Comparison of ENCODE assay signal across 8 mouse cellular contexts in the genomic region with DNA sequence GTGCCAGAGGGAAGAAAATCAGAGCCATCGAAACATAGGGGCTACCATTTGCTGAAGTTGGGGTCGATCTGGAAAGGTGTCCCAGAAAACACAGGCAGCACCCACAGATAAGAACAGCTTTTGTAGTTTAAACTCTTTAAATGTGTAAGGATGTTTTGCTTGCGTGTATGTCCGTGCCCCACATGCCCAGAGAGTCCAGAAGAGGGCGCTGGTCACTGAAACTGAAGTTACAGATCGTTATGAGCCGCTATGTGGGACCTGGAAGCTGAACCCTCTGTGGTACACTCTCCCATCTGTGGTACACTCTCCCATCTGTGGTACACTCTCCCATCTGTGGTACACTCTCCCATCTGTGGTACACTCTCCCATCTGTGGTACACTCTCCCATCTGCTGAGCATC. TPM values are rescaled to one million over a fixed set of nuclear protein-coding genes. Genes with fewer than 3 reads are reported as not detected.
A peak's percentile ranks its signal among the peaks of the same experiment; 100 is the strongest.
DNase-seq lines count a peak whose midpoint lies in the region; ATAC-seq and TF ChIP-seq lines count a peak whose summit lies in the region.

No protein-coding gene starts in this region.

- H3K9me3 ChIP-seq in forebrain, embryonic 13.5 days (replicated peaks): no peaks in the 10 kb centered on the region
- H3K9me3 ChIP-seq in hindbrain, embryonic 16.5 days (ENCODE audit: control insufficient read depth, low read length): no peaks in the 10 kb centered on the region
- no peaks in the 10 kb centered on the region for H3K9me3 ChIP-seq in midbrain, postnatal 0 days (ENCODE audit: low read length)

- WGBS in forebrain, embryonic 13.5 days: 16% methylated on average over 7 of the region's 7 CpGs
- 15% methylated on average over 7 of the region's 7 CpGs for WGBS in hindbrain, embryonic 16.5 days
- 5% methylated on average over 7 of the region's 7 CpGs for WGBS in liver, adult 2 months
- 11% methylated on average over 7 of the region's 7 CpGs for WGBS in midbrain, postnatal 0 days
- 10% methylated on average over 7 of the region's 7 CpGs for whole genome bisulfite sequencing in thymus, adult 2 months

- peak; percentile 43 to 48 for DNase-seq in left cerebral cortex, adult 18-20 months (ENCODE audit: low spot score in 2 of 2)
- DNase-seq in left cerebral cortex, adult 11 months (ENCODE audit: low spot score): no peak
- peak; percentile 66 for DNase-seq in cerebellum, adult 11 months
- peak; percentile 78 for DNase-seq in liver, adult 2 months (ENCODE audit: extremely low read depth, low read depth, low spot score)
- peak; percentile 73 for DNase-seq in midbrain, postnatal 0 days (ENCODE audit: low spot score)
- peak; percentile 63 for DNase-seq in thymus, adult 2 months

- 0 out of 2 replicates have a peak, but pooled peaks cover 3% of the 10 kb centered on the region for H3K79me2 ChIP-seq in liver, adult 2 months (ENCODE audit: control insufficient read depth, insufficient read depth, low read length)

- TF ChIP-seq POLR2A in liver, adult 2 months (IDR thresholded peaks at IDR 0.05; ENCODE audit: extremely low read depth, insufficient read depth, low read length): no peak
- TF ChIP-seq POLR2A in thymus, adult 2 months (IDR thresholded peaks at IDR 0.05; ENCODE audit: control insufficient read depth, extremely low read depth, insufficient read depth, low read length, poor library complexity): no peak

- no peaks in the 10 kb centered on the region for H3K36me3 ChIP-seq in forebrain, embryonic 13.5 days (ENCODE audit: poor library complexity, severe bottlenecking)
- no peaks in the 10 kb centered on the region for H3K36me3 ChIP-seq in hindbrain, embryonic 16.5 days (ENCODE audit: control insufficient read depth, insufficient read depth, low read length)
- H3K36me3 ChIP-seq in liver, adult 2 months (ENCODE audit: control insufficient read depth, insufficient read depth, low read length): no peaks in the 10 kb centered on the region
- no peaks in the 10 kb centered on the region for H3K36me3 ChIP-seq in midbrain, postnatal 0 days (ENCODE audit: insufficient read depth, low read length)
- no peaks in the 10 kb centered on the region for H3K36me3 ChIP-seq in thymus, adult 2 months (ENCODE audit: control insufficient read depth, insufficient read depth, low read length)

- ATAC-seq in forebrain, embryonic 13.5 days: peak; percentile 57
- ATAC-seq in hindbrain, embryonic 16.5 days: peak; percentile 50; the same call in 1 of the 2 replicates
- peak; percentile 75; the same call in 1 of the 2 replicates for ATAC-seq in midbrain, postnatal 0 days (ENCODE audit: low FRiP score)

- peak; percentile 80 for TF ChIP-seq CTCF in liver, adult 2 months (IDR thresholded peaks at IDR 0.05; ENCODE audit: low read depth, low read length)
- peak; percentile 73 for TF ChIP-seq CTCF in midbrain, postnatal 0 days (IDR thresholded peaks at IDR 0.05)
- no peak for TF ChIP-seq CTCF in thymus, adult 2 months (IDR thresholded peaks at IDR 0.05; ENCODE audit: borderline replicate concordance, control insufficient read depth, extremely low read depth, insufficient read depth, low read length, poor library complexity)

- peak overlapping the region; percentile 79 for H3K27ac ChIP-seq in forebrain, embryonic 13.5 days
- peak overlapping the region; percentile 85 for H3K27ac ChIP-seq in hindbrain, embryonic 16.5 days (ENCODE audit: low read depth, low read length)
- H3K27ac ChIP-seq in liver, adult 2 months (replicated peaks; ENCODE audit: insufficient read depth, low read depth, low read length): peak overlapping the region; percentile 94
- peak overlapping the region; percentile 83 for H3K27ac ChIP-seq in midbrain, postnatal 0 days (ENCODE audit: low read depth, low read length)
- peak overlapping the region; percentile 100 for H3K27ac ChIP-seq in thymus, adult 2 months (ENCODE audit: control insufficient read depth, insufficient read depth, low read length)

- peak overlapping the region; percentile 70 for H3K9ac ChIP-seq in forebrain, embryonic 13.5 days
- H3K9ac ChIP-seq in hindbrain, embryonic 16.5 days (ENCODE audit: low read depth, low read length): peak overlapping the region; percentile 73
- peak overlapping the region; percentile 75 for H3K9ac ChIP-seq in liver, adult 2 months (ENCODE audit: low read depth, low read length)
- H3K9ac ChIP-seq in midbrain, postnatal 0 days (replicated peaks; ENCODE audit: low read length, poor library complexity, severe bottlenecking): peak overlapping the region; percentile 71

- H3K4me2 ChIP-seq in forebrain, embryonic 13.5 days: peak overlapping the region; percentile 79
- H3K4me2 ChIP-seq in hindbrain, embryonic 16.5 days (ENCODE audit: low read length): peak overlapping the region; percentile 73
- H3K4me2 ChIP-seq in midbrain, postnatal 0 days (ENCODE audit: low read depth, low read length, poor library complexity, severe bottlenecking): peak overlapping the region; percentile 63

- H3K27me3 ChIP-seq in forebrain, embryonic 13.5 days: no peaks in the 10 kb centered on the region
- H3K27me3 ChIP-seq in hindbrain, embryonic 16.5 days (replicated peaks; ENCODE audit: control insufficient read depth, insufficient read depth, low read length): no peaks in the 10 kb centered on the region
- H3K27me3 ChIP-seq in liver, adult 2 months (ENCODE audit: control insufficient read depth, insufficient read depth, low read length): no peaks in the 10 kb centered on the region
- no peaks in the 10 kb centered on the region for H3K27me3 ChIP-seq in midbrain, postnatal 0 days (ENCODE audit: insufficient read depth, low read length)
- H3K27me3 ChIP-seq in thymus, adult 2 months (ENCODE audit: control insufficient read depth, insufficient read depth, low read length): no peaks in the 10 kb centered on the region

- peaks cover 15% of the 10 kb centered on the region for H3K4me1 ChIP-seq in forebrain, embryonic 13.5 days
- H3K4me1 ChIP-seq in hindbrain, embryonic 16.5 days (ENCODE audit: control insufficient read depth, insufficient read depth, low read depth, low read length): peaks cover 13% of the 10 kb centered on the region
- peaks cover 17% of the 10 kb centered on the region for H3K4me1 ChIP-seq in liver, adult 2 months (ENCODE audit: control insufficient read depth, insufficient read depth, low read length)
- peaks cover 4% of the 10 kb centered on the region; the same call in 1 of the 2 replicates for H3K4me1 ChIP-seq in midbrain, postnatal 0 days (ENCODE audit: insufficient read depth, low read length)
- peaks cover 18% of the 10 kb centered on the region for H3K4me1 ChIP-seq in thymus, adult 2 months (replicated peaks; ENCODE audit: control insufficient read depth, insufficient read depth, low read length)

- peak overlapping the region; percentile 51 for H3K4me3 ChIP-seq in forebrain, embryonic 13.5 days
- H3K4me3 ChIP-seq in hindbrain, embryonic 16.5 days (ENCODE audit: low read length): peak overlapping the region; percentile 60
- H3K4me3 ChIP-seq in liver, adult 2 months (ENCODE audit: insufficient read depth, low read depth, low read length): peak overlapping the region; percentile 58
- H3K4me3 ChIP-seq in midbrain, postnatal 0 days (ENCODE audit: low read depth, low read length): peak overlapping the region; percentile 55
- H3K4me3 ChIP-seq in thymus, adult 2 months (ENCODE audit: control insufficient read depth, insufficient read depth, low read length): peak overlapping the region; percentile 100

RNA-seq across cellular contexts. Expression of a gene that starts 4.8 kb away (rescaled TPM):
- not detected for total RNA-seq in left cerebral cortex, adult 18-20 months (2021)
- polyA plus RNA-seq in forebrain, embryonic 13.5 days (2015; fragmentation: Nextera tagmentation; extraction: Ambion mirVana): 0.39 TPM in 1 of 2 replicates, not detected in the other
- 0.36 TPM in 1 of 2 replicates, not detected in the other for polyA plus RNA-seq in hindbrain, embryonic 16.5 days (2015; fragmentation: Nextera tagmentation; extraction: Ambion mirVana)
- not detected in 2 replicates for total RNA-seq in liver, adult 2 months (2014; rRNA removed)
- polyA plus RNA-seq in liver, adult 2 months (2012; rRNA removed): 0.41 TPM in 1 of 2 replicates, not detected in the other
- not detected in 2 replicates for total RNA-seq in midbrain, postnatal 0 days (2014; rRNA removed)
- polyA plus RNA-seq in midbrain, postnatal 0 days (2015; fragmentation: Nextera tagmentation; extraction: Ambion mirVana): 0.10 TPM in 1 of 2 replicates, not detected in the other
- polyA plus RNA-seq in thymus, adult 2 months (2012; rRNA removed): 0.14 and 0.59 TPM in 2 replicates

RNA-seq across cellular contexts. Expression of a gene that starts 17.6 kb away (rescaled TPM):
- total RNA-seq in left cerebral cortex, adult 18-20 months (2021): 100 to 1,000 TPM; 263 to 283 TPM
- polyA plus RNA-seq in forebrain, embryonic 13.5 days (2015; fragmentation: Nextera tagmentation; extraction: Ambion mirVana): 291 and 298 TPM in 2 replicates
- 301 and 318 TPM in 2 replicates for polyA plus RNA-seq in hindbrain, embryonic 16.5 days (2015; fragmentation: Nextera tagmentation; extraction: Ambion mirVana)
- 67.4 and 80.5 TPM in 2 replicates for total RNA-seq in liver, adult 2 months (2014; rRNA removed)
- polyA plus RNA-seq in liver, adult 2 months (2012; rRNA removed): 57.1 and 59.2 TPM in 2 replicates
- 187 and 203 TPM in 2 replicates for total RNA-seq in midbrain, postnatal 0 days (2014; rRNA removed)
- 332 and 342 TPM in 2 replicates for polyA plus RNA-seq in midbrain, postnatal 0 days (2015; fragmentation: Nextera tagmentation; extraction: Ambion mirVana)
- 112 and 133 TPM in 2 replicates for polyA plus RNA-seq in thymus, adult 2 months (2012; rRNA removed)

RNA-seq across cellular contexts. Expression of a gene that starts 17.8 kb away (rescaled TPM):
- 10 to 100 TPM; 73.6 to 75.6 TPM for total RNA-seq in left cerebral cortex, adult 18-20 months (2021)
- polyA plus RNA-seq in forebrain, embryonic 13.5 days (2015; fragmentation: Nextera tagmentation; extraction: Ambion mirVana): 40.6 and 44.4 TPM in 2 replicates
- 38.5 and 72.7 TPM in 2 replicates for polyA plus RNA-seq in hindbrain, embryonic 16.5 days (2015; fragmentation: Nextera tagmentation; extraction: Ambion mirVana)
- 7.8 and 11.5 TPM in 2 replicates for total RNA-seq in liver, adult 2 months (2014; rRNA removed)
- 34.1 and 36.6 TPM in 2 replicates for polyA plus RNA-seq in liver, adult 2 months (2012; rRNA removed)
- total RNA-seq in midbrain, postnatal 0 days (2014; rRNA removed): 73.2 and 98.8 TPM in 2 replicates
- polyA plus RNA-seq in midbrain, postnatal 0 days (2015; fragmentation: Nextera tagmentation; extraction: Ambion mirVana): 74.1 and 85.2 TPM in 2 replicates
- polyA plus RNA-seq in thymus, adult 2 months (2012; rRNA removed): 145 and 149 TPM in 2 replicates

RNA-seq across cellular contexts. Expression of a gene that starts 18.6 kb away (rescaled TPM):
- total RNA-seq in left cerebral cortex, adult 18-20 months (2021): 10 to 100 TPM; 78.4 to 88.6 TPM
- 85.3 and 88.4 TPM in 2 replicates for polyA plus RNA-seq in forebrain, embryonic 13.5 days (2015; fragmentation: Nextera tagmentation; extraction: Ambion mirVana)
- 58.8 and 66.0 TPM in 2 replicates for polyA plus RNA-seq in hindbrain, embryonic 16.5 days (2015; fragmentation: Nextera tagmentation; extraction: Ambion mirVana)
- total RNA-seq in liver, adult 2 months (2014; rRNA removed): 17.5 and 23.2 TPM in 2 replicates
- 8.3 TPM in 2 replicates for polyA plus RNA-seq in liver, adult 2 months (2012; rRNA removed)
- total RNA-seq in midbrain, postnatal 0 days (2014; rRNA removed): 28.9 and 37.0 TPM in 2 replicates
- 43.4 and 51.0 TPM in 2 replicates for polyA plus RNA-seq in midbrain, postnatal 0 days (2015; fragmentation: Nextera tagmentation; extraction: Ambion mirVana)
- 41.6 and 48.9 TPM in 2 replicates for polyA plus RNA-seq in thymus, adult 2 months (2012; rRNA removed)

RNA-seq across cellular contexts. Expression of a gene that starts 40.2 kb away (rescaled TPM):
- 10 to 100 TPM; 83.5 to 84.2 TPM for total RNA-seq in left cerebral cortex, adult 18-20 months (2021)
- polyA plus RNA-seq in forebrain, embryonic 13.5 days (2015; fragmentation: Nextera tagmentation; extraction: Ambion mirVana): 479 and 496 TPM in 2 replicates
- 315 and 333 TPM in 2 replicates for polyA plus RNA-seq in hindbrain, embryonic 16.5 days (2015; fragmentation: Nextera tagmentation; extraction: Ambion mirVana)
- total RNA-seq in liver, adult 2 months (2014; rRNA removed): 20.2 and 21.5 TPM in 2 replicates
- polyA plus RNA-seq in liver, adult 2 months (2012; rRNA removed): 68.5 and 71.2 TPM in 2 replicates
- total RNA-seq in midbrain, postnatal 0 days (2014; rRNA removed): 72.9 and 79.6 TPM in 2 replicates
- 310 and 313 TPM in 2 replicates for polyA plus RNA-seq in midbrain, postnatal 0 days (2015; fragmentation: Nextera tagmentation; extraction: Ambion mirVana)
- 294 and 314 TPM in 2 replicates for polyA plus RNA-seq in thymus, adult 2 months (2012; rRNA removed)
